Mouse (Mus musculus) C2C12 (cell line): ENCODE data around the gene Dlgap1.
A peak's percentile ranks its signal among the peaks of the same experiment; 100 is the strongest.

ENCODE experiments used
- CTCF ChIP-seq: IDR thresholded peaks from one replicate; pipeline ENCODE4 v1.5.1; 2011; ENCODE audit not compliant: control insufficient read depth, insufficient read depth, insufficient read length
- USF1 ChIP-seq: IDR thresholded peaks from one replicate; pipeline ENCODE4 v1.6.1; 2011; ENCODE audit warnings: low read depth, mild to moderate bottlenecking, control low read depth, moderate library complexity

DNA sequence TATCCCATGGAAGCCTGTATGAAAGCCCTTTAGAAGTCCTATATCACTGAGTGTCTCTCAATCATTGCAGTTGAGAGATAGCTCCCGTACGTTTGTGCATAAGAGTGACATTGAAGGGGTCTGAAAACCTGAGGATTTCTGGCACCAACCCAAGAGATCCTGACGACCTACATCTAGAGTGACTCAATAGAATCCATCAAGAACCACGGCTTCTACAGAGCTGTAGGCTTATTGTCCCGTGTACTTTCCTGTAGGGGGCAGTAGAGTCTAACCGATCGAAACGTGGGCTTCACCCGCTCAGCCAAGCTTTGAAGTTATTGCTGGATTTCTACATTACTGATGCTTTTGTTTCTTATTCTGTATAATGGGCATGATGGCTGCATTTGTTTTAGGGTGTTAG lies 558.2 kb downstream of the Dlgap1 start:
- TF ChIP-seq CTCF, result peak; percentile 35
- TF ChIP-seq USF1, result no peak
